Comparison of ENCODE assay signal across 28 mouse cellular contexts in the genomic region with DNA sequence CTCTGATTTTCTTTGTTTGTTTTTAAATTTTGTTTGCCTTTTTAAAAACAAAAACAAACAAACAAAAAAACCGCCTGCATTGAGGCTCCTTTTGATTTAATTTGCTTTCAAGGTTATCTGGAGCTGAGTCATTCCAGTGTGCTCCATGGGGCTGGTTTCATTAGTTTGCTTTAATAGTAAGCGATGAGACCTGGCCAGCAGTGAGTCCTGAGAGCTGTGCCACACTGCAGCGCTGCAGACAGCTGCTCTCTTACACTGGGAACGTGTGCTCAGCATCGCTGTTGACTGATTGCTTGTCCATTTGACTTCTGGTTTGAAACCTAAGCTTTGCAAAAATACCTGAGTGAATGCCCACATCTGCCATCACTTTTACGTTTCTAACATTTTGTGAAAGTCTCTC. TPM values are rescaled to one million over a fixed set of nuclear protein-coding genes. Genes with fewer than 3 reads are reported as not detected.
A peak's percentile ranks its signal among the peaks of the same experiment; 100 is the strongest.
DNase-seq lines count a peak whose midpoint lies in the region; ATAC-seq and TF ChIP-seq lines count a peak whose summit lies in the region.
"Had no signal": no experiment of that assay in that cellular context is flagged by ENCODE, and none has a peak within 500 bp of the region (broad histone marks: within the 10 kb centered on the region; RNA-seq: fewer than 3 reads in every experiment).

No protein-coding gene starts in this region.

- no peaks in the 10 kb centered on the region for H3K4me1 ChIP-seq in forebrain, embryonic 11.5 days (replicated peaks; ENCODE audit: control insufficient read depth, insufficient read depth, low read length)
- H3K4me1 ChIP-seq in forebrain, postnatal 0 days (ENCODE audit: insufficient read depth), result no peaks in the 10 kb centered on the region
- H3K4me1 ChIP-seq: embryonic facial prominence, embryonic 13.5 days; forebrain, embryonic 13.5 days had no signal

- no peak overlapping the region for H3K9ac ChIP-seq in forebrain, embryonic 11.5 days (ENCODE audit: low read length)
- H3K9ac ChIP-seq in forebrain, postnatal 0 days, result no peak overlapping the region
- H3K9ac ChIP-seq: embryonic facial prominence, embryonic 13.5 days; forebrain, embryonic 13.5 days; heart, embryonic 13.5 days; hindbrain, embryonic 15.5 days had no signal

- no peak overlapping the region for H3K4me3 ChIP-seq in forebrain, embryonic 11.5 days (ENCODE audit: low read depth, low read length)
- no peak overlapping the region for H3K4me3 ChIP-seq in forebrain, postnatal 0 days (ENCODE audit: low read depth, low read length)
- H3K4me3 ChIP-seq: embryonic facial prominence, embryonic 10.5 days; embryonic facial prominence, embryonic 13.5 days; erythroblast, embryonic 14.5 days; forebrain, embryonic 13.5 days; gastrocnemius, adult 2 months; heart, embryonic 13.5 days; hindbrain, embryonic 15.5 days had no signal

- H3K27me3 ChIP-seq in forebrain, embryonic 11.5 days (ENCODE audit: control insufficient read depth, insufficient read depth, low read length), result no peaks in the 10 kb centered on the region
- H3K27me3 ChIP-seq in forebrain, postnatal 0 days (ENCODE audit: insufficient read depth, low read length), result no peaks in the 10 kb centered on the region
- H3K27me3 ChIP-seq: embryonic facial prominence, embryonic 13.5 days; forebrain, embryonic 13.5 days; heart, embryonic 13.5 days; hindbrain, embryonic 15.5 days had no signal

- no peak for TF ChIP-seq CTCF in forebrain, postnatal 0 days (IDR thresholded peaks at IDR 0.05; ENCODE audit: low read depth)

- no peaks in the 10 kb centered on the region for H3K36me3 ChIP-seq in forebrain, embryonic 11.5 days (ENCODE audit: control insufficient read depth, insufficient read depth, low read length)
- peaks cover 21% of the 10 kb centered on the region for H3K36me3 ChIP-seq in forebrain, postnatal 0 days (ENCODE audit: insufficient read depth)

- H3K9me3 ChIP-seq in forebrain, embryonic 11.5 days (ENCODE audit: control insufficient read depth, low read length), result no peaks in the 10 kb centered on the region
- H3K9me3 ChIP-seq in forebrain, postnatal 0 days (ENCODE audit: low read length), result no peaks in the 10 kb centered on the region
- H3K9me3 ChIP-seq: embryonic facial prominence, embryonic 10.5 days; embryonic facial prominence, embryonic 13.5 days; forebrain, embryonic 13.5 days; heart, embryonic 13.5 days; hindbrain, embryonic 15.5 days had no signal

- H3K4me2 ChIP-seq in forebrain, embryonic 11.5 days (ENCODE audit: low read depth, low read length, severe bottlenecking), result no peak overlapping the region
- no peak overlapping the region for H3K4me2 ChIP-seq in forebrain, postnatal 0 days (ENCODE audit: low read depth)
- H3K4me2 ChIP-seq: embryonic facial prominence, embryonic 13.5 days; forebrain, embryonic 13.5 days; heart, embryonic 13.5 days; hindbrain, embryonic 15.5 days had no signal

- WGBS in forebrain, embryonic 11.5 days, result 81% methylated on average over 6 of the region's 6 CpGs
- WGBS in forebrain, postnatal 0 days, result 73% methylated on average over 6 of the region's 6 CpGs

- no peak overlapping the region for H3K27ac ChIP-seq in forebrain, embryonic 11.5 days (ENCODE audit: low read depth, low read length)
- H3K27ac ChIP-seq in forebrain, postnatal 0 days (ENCODE audit: low read depth, low read length), result no peak overlapping the region
- H3K27ac ChIP-seq: embryonic facial prominence, embryonic 10.5 days; embryonic facial prominence, embryonic 13.5 days; forebrain, embryonic 13.5 days; gastrocnemius, adult 2 months; heart, embryonic 13.5 days; hindbrain, embryonic 15.5 days had no signal

- ATAC-seq in forebrain, embryonic 11.5 days (replicated peaks; ENCODE audit: low FRiP score), result no peak
- no peak for ATAC-seq in forebrain, postnatal 0 days
- ATAC-seq: activated CD4-positive, CD25-positive, alpha-beta regulatory T cell, adult 4 months; CD4-positive, CD25-positive, alpha-beta regulatory T cell, adult 4 months; forebrain, embryonic 13.5 days; forebrain, embryonic 16.5 days; intestine, postnatal 0 days had no signal

- DNase-seq in forebrain, embryonic 11.5 days (ENCODE audit: low spot score), result peak; percentile 31
- DNase-seq in forebrain, postnatal 0 days, result no peak
- DNase-seq in MN1 (ENCODE audit: low spot score), result peak; percentile 37
- peak; percentile 45 for DNase-seq in adrenal gland, adult 8-10 months
- peak; percentile 28 for DNase-seq in adrenal gland, postnatal 25 days
- DNase-seq in cerebellum, postnatal 25 days, result no peak
- no peak for DNase-seq in cerebellum, postnatal 4 days (ENCODE audit: low spot score in 2 of 2)
- DNase-seq: cerebellum, adult 18-20 months; cerebellum, adult 9-10 months; cerebellum, postnatal 14 days; embryo, embryonic 11 days; gastrocnemius, adult 2 months; gastrocnemius, postnatal 14 days; heart, adult 11 months; heart, postnatal 14 days; heart, postnatal 4 days; kidney, adult 2 months had no signal

RNA-seq across cellular contexts. Expression of a gene that starts 26.1 kb away (rescaled TPM):
- 6.3 and 7.1 TPM in 2 replicates for polyA plus RNA-seq in forebrain, embryonic 11.5 days (2014; fragmentation: Nextera tagmentation; extraction: Ambion mirVana)
- 2.6 and 3.3 TPM in 2 replicates for total RNA-seq in forebrain, postnatal 0 days (2014; rRNA removed)
- polyA plus RNA-seq in forebrain, postnatal 0 days (2015; fragmentation: Nextera tagmentation; extraction: Ambion mirVana), result 0.57 and 0.99 TPM in 2 replicates
- 10 to 100 TPM; 64.9 to 75.4 (median 67.8) TPM for total RNA-seq in adrenal gland, adult 8-10 months (2022)
- total RNA-seq in adrenal gland, postnatal 25 days (2021), result 70.2 and 81.0 TPM in 2 replicates
- polyA plus RNA-seq: C2C12 had no signal

Comparison
In these comparisons a context has a peak if more than half of its experiments do, and no peak if none do; other contexts are left out.
1. DNase-seq: peak in forebrain, embryonic 11.5 days (single experiment), MN1 (single experiment), adrenal gland, adult 8-10 months (single experiment) and adrenal gland, postnatal 25 days (single experiment); none in forebrain, postnatal 0 days (single experiment), cerebellum, postnatal 25 days (0 of 2) and cerebellum, postnatal 4 days (0 of 2).
2. RNA of a gene that starts 26.1 kb away (total RNA-seq): 70.2 to 81.0 TPM in adrenal gland, postnatal 25 days and 64.9 to 75.4 TPM in adrenal gland, adult 8-10 months; 2.6 to 3.3 TPM in forebrain, postnatal 0 days; every median in the first group is over 10 times any median in the second.